Mouse (Mus musculus): ENCODE measurements around the gene Aldh16a1.

DNA sequence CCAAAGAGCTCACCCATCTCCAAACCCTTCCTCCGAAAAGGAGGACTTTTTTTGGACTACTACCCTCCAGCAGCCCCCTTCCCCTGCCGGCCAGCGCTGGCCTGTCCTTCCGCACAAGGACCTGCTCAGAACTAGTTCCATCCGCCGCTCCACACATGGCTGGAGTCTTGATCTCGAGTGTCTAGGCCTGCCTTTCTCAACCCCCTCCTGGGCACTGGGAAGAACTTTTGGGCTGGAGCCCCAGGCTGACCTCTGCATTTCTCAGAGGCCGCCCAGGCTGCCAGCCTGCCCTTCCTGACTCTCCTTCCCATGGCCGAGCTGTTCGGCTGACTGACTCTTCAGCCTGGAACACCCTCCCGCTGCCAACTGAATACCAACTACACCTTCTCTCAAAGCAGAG lies 28.2 kb upstream of the Aldh16a1 start:
- TF ChIP-seq CTCF (IDR thresholded peaks at IDR 0.05): peak; percentile 16
- no peak for TF ChIP-seq EP300 (IDR thresholded peaks at IDR 0.05)
